Mouse (Mus musculus) C2C12 (cell line): ENCODE measurements around the gene Gen1.

Experiments
- CEBPB ChIP-seq: IDR thresholded peaks from one replicate; pipeline ENCODE4 v1.6.1; 2011; ENCODE audit warnings: low read depth, mild to moderate bottlenecking, control low read depth, moderate library complexity
- CTCF ChIP-seq: IDR thresholded peaks from one replicate; pipeline ENCODE4 v1.5.1; 2011; ENCODE audit not compliant: control insufficient read depth, insufficient read depth, insufficient read length
- FOSL1 ChIP-seq: IDR thresholded peaks from one replicate; pipeline ENCODE4 v1.8.0; 2011; ENCODE audit warnings: mild to moderate bottlenecking, low read length; ENCODE audit not compliant: poor library complexity, insufficient read depth, severe bottlenecking
- MYOG ChIP-seq: IDR thresholded peaks from one replicate; pipeline ENCODE4 v1.6.1; 2011; ENCODE audit not compliant: control insufficient read depth, insufficient read length; ENCODE audit errors: extremely low read depth
- USF1 ChIP-seq: IDR thresholded peaks from one replicate; pipeline ENCODE4 v1.6.1; 2011; ENCODE audit warnings: low read depth, mild to moderate bottlenecking, control low read depth, moderate library complexity

DNA sequence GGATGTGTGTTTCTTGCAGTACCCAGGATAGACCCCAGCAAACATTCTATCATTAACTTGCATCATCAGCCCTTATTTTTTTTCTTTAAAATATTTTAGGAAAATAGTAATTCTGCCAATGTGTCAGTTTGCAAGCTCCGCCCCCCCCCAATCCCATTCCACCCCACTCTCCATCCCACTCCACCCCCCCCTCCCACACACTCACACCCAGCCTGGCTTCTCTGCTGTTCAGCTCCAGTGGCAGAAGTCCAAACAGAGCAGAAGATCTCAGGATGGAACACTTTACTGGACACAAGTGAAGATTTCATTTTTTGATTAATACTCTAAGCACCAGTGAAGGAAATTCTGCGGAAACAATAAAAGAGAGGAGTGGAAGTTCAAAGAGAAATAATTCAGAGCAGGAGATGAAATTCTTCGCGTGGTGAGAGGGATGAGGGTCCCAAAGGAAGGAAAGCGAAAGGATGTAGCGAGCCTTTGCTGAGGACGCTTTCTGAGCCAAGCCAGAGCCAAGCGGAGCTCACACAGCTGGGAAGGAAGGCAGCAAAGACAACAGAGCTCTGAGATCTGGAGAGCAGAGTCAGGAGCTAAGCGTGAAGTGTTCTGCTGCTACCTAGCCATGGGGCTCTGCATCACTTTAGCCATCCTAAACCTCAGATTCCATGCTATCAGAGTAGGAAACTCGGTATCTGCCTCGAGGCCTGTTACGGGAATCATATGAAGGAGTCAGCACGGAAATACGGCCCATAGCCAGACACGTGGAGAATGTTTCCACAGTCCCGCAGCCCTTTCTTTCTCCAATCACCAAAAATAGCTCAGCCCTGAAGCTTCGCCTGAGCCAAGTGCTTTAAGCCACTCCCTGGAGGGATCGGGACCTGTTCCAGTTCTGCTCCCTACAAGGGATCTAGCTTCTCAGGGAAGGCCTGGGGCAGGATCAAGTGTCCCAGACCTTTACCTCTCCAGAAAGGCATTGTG lies 61.6 kb downstream of the Gen1 start:
- TF ChIP-seq CTCF = no peak
- no peak for TF ChIP-seq FOSL1
- no peak for TF ChIP-seq USF1
- TF ChIP-seq CEBPB = no peak
- TF ChIP-seq MYOG = no peak
